ENCODE assay signal across 8 mouse cellular contexts in genomic region chr3:52634353-52634752, GRCm38 (mm10).
A peak's percentile ranks its signal among the peaks of the same experiment; 100 is the strongest.
DNase-seq lines count a peak whose midpoint lies in the region; ATAC-seq and TF ChIP-seq lines count a peak whose summit lies in the region.

No protein-coding gene starts in this region.

- no peak overlapping the region for H3K9ac ChIP-seq in forebrain, embryonic 14.5 days (ENCODE audit: low read length)
- H3K9ac ChIP-seq in forebrain, postnatal 0 days: no peak overlapping the region

- H3K4me3 ChIP-seq in forebrain, embryonic 14.5 days (ENCODE audit: low read depth, low read length): no peak overlapping the region
- H3K4me3 ChIP-seq in forebrain, postnatal 0 days (ENCODE audit: low read depth, low read length): no peak overlapping the region
- H3K4me3 ChIP-seq in left cerebral cortex, adult 2 months: no peak overlapping the region

- TF ChIP-seq POLR2A in brain, embryonic 14.5 days (IDR thresholded peaks at IDR 0.05; ENCODE audit: borderline replicate concordance, extremely low read depth, insufficient read depth, insufficient read length, poor library complexity, severe bottlenecking): no peak

- H3K4me2 ChIP-seq in forebrain, embryonic 14.5 days (ENCODE audit: low read length): no peak overlapping the region
- no peak overlapping the region for H3K4me2 ChIP-seq in forebrain, postnatal 0 days (ENCODE audit: low read depth)

- 32% methylated on average over 6 of the region's 6 CpGs for WGBS in forebrain, embryonic 14.5 days
- WGBS in forebrain, postnatal 0 days: 33% methylated on average over 6 of the region's 6 CpGs

- H3K9me3 ChIP-seq in forebrain, embryonic 14.5 days (replicated peaks; ENCODE audit: control insufficient read depth, low read length): no peaks in the 10 kb centered on the region
- H3K9me3 ChIP-seq in forebrain, postnatal 0 days (ENCODE audit: low read length): no peaks in the 10 kb centered on the region

- peaks cover 4% of the 10 kb centered on the region; the same call in 1 of the 2 replicates for H3K4me1 ChIP-seq in forebrain, embryonic 14.5 days (ENCODE audit: control insufficient read depth, insufficient read depth, low read length)
- H3K4me1 ChIP-seq in forebrain, postnatal 0 days (ENCODE audit: insufficient read depth): 0 out of 2 replicates have a peak, but pooled peaks cover 4% of the 10 kb centered on the region

- no peaks in the 10 kb centered on the region for H3K36me3 ChIP-seq in forebrain, embryonic 14.5 days (ENCODE audit: control insufficient read depth, insufficient read depth, low read length)
- no peaks in the 10 kb centered on the region for H3K36me3 ChIP-seq in forebrain, postnatal 0 days (ENCODE audit: insufficient read depth)

- TF ChIP-seq CTCF in forebrain, postnatal 0 days (IDR thresholded peaks at IDR 0.05; ENCODE audit: low read depth): no peak
- TF ChIP-seq CTCF in brain, embryonic 14.5 days (IDR thresholded peaks at IDR 0.05; ENCODE audit: borderline replicate concordance, extremely low read depth, insufficient read depth, insufficient read length): no peak
- TF ChIP-seq CTCF in left cerebral cortex, adult 2 months (IDR thresholded peaks at IDR 0.05): no peak

- intact Hi-C loops in left cerebral cortex, adult 2 months (cut with DNase I): loop anchor here (10.0 kb wide), 1 partner anchor 370 kb away; the partner anchor contains the start of gene Foxo1

- peak; percentile 29 for ATAC-seq in forebrain, embryonic 14.5 days
- ATAC-seq in forebrain, postnatal 0 days: no peak
- ATAC-seq in megakaryocyte-erythroid progenitor cell, adult 5-6 weeks (replicated peaks; ENCODE audit: low FRiP score, low TSS enrichment, poor library complexity, severe bottlenecking): no peak

- DNase-seq in forebrain, embryonic 14.5 days (ENCODE audit: low spot score): peak; percentile 74
- DNase-seq in forebrain, postnatal 0 days: no peak
- peak; percentile 77 for DNase-seq in brain, embryonic 14.5 days (ENCODE audit: low read depth)
- peak; percentile 18 to 40 for DNase-seq in kidney, postnatal 4 days
- DNase-seq in spleen, adult 12 weeks (ENCODE audit: low spot score): peak; percentile 41
- no peak for DNase-seq in left cerebral cortex, adult 2 months (ENCODE audit: extremely low spot score in 1 of 2, low spot score in 2 of 2)
- DNase-seq in MN1 (ENCODE audit: low spot score): no peak

- H3K27ac ChIP-seq in forebrain, embryonic 14.5 days (ENCODE audit: low read depth, low read length): no peak overlapping the region
- no peak overlapping the region for H3K27ac ChIP-seq in forebrain, postnatal 0 days (ENCODE audit: low read depth, low read length)
- no peak overlapping the region for H3K27ac ChIP-seq in left cerebral cortex, adult 2 months

- no peaks in the 10 kb centered on the region for H3K27me3 ChIP-seq in forebrain, embryonic 14.5 days (replicated peaks; ENCODE audit: control insufficient read depth, insufficient read depth, low read length)
- no peaks in the 10 kb centered on the region for H3K27me3 ChIP-seq in forebrain, postnatal 0 days (ENCODE audit: insufficient read depth, low read length)

Comparison
In these comparisons a context has a peak if more than half of its experiments do, and no peak if none do; other contexts are left out.
1. DNase-seq: peak in forebrain, embryonic 14.5 days (single experiment), brain, embryonic 14.5 days (single experiment), kidney, postnatal 4 days (2 of 2) and spleen, adult 12 weeks (single experiment); none in forebrain, postnatal 0 days (single experiment), left cerebral cortex, adult 2 months (0 of 2) and MN1 (single experiment).